Mouse (Mus musculus) cerebellum, postnatal 25 days (tissue): ENCODE measurements around the gene Phactr1.

Experiments
- DNase-seq, 2 experiments: peaks; one replicate each; pipeline ENCODE4 v3.0.0; 2021; ENCODE audit warnings: mixed read lengths in 2 of 2

Phactr1 gene

DNA sequence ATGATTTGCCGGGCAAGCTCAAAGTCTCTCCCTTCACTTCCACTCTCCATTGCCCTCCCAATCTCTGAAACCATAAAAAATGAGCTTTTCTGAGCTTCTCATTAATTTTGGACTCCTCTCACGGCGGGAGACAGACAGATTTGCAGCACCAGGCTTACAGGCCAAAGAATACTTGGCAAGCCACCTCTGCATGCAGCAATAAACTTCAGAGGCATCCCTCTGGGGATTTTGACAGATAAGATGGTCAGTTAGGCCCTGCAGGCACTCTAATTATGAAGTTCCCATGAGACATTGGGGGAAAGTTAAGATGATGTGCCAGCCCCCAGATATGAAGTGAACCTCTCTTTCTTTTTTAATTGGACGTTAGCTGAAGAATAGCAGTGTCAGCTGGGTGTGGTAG is 300.2 kb downstream of the Phactr1 start:
- peak; percentile 34 to 45 for DNase-seq

DNA sequence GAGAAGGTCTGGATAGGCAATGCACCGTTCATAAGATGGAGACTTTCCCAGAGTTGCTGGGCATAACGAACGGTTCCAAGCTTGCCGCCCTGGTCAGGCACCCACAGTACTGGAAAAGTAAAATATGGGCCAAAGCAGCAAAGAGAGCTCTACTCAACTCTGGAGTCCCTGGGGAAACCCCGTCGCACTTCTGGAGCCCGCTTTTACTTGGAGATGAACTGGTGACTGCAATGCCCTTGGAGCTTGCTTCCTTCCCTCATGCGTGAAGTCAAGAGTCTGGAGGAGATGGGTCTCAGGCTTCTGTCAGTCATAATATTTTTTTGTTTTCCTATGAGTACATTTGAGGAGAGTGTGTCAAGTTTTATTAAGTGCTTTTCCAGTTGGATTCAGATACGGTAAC is 302.2 kb downstream of the Phactr1 start:
- no peak for DNase-seq

DNA sequence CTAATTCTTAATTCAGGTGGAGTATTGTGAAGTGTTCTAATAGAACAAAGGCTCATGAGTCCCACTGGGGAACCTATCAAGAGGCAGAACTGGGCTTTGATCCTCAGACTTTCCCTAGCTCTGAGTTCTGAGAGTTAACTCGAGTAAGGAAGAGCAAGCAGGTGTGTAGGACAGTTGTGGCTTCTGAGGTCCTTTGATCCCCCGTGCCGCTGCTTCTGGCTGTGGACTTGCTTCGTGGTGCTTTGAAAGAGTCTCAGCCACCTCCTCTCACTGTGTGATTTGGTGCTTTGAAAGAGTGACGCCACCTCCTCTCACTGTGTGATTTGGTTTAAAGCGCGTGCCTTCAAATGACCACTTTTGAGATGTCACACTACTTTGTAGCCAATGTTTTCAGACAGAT is 305.4 kb downstream of the Phactr1 start:
- DNase-seq = no peak

DNA sequence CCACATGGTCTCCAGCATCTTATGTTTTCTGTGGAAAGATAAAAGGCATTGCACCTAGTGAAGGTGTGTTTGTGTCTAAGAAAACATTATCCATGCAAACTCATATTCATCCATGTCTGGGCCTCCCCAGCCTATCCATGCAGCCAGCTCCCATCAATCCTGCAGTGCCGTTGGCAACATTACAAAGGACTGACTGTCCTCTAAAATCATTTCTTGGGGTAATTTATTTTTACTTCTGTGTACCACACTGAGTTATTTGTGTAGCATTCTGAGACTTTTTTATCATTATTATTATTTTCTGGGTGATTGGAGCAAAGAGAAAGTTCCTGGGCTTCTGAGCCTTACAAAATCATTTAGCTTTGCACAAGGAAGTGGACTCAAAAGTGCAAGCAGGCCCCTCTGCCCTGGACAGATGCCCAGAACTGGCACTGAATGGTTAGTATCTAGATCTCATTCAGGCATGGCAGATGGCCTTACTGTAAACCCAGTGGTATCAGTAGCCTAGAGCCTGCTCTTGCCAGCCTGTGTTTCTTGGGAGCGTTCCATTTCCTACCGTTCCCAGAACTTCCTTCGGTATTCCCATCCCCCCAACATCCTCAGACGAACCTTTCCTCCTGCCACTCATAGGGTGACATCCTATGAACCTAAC is 307.6 kb downstream of the Phactr1 start:
- peak; percentile 89 to 95 for DNase-seq

DNA sequence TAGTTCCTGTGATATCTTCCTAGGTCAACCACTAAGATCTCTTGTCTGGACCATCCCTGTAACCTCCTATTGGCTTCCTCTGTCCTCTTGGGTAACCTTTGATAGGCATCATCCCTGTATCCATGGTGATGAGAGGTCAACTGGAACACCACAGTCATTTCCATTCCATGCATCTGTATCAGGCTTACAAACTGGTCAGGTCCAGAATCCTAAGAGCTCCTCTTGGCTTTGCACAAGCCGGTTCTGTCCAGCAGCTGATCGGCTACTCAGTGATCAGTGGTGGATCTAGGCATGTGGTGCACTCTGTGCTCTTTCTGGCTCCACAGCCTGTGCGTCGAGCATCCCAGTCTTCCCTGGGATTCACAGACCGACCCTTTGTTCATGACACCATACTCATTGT is 309.1 kb downstream of the Phactr1 start:
- no peak for DNase-seq

DNA sequence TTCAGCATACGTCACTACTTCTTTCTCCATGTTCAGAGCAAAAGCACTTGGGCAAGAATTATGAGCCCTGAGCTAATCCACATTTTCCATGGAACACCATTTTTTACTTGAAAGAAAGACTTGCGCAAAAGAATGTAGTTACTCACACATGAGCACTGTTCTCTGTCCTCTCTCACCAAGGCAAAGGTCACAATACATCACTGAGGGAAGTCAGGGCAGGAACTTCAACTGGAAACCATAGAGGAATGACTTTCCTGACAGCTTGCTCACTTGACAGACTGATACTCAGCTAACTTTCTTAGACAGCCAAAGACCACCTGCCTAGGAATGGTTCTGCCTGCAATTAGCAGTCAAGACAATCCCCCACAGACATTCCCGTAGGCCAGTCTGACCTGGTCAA is 309.6 kb downstream of the Phactr1 start:
- no peak for DNase-seq

DNA sequence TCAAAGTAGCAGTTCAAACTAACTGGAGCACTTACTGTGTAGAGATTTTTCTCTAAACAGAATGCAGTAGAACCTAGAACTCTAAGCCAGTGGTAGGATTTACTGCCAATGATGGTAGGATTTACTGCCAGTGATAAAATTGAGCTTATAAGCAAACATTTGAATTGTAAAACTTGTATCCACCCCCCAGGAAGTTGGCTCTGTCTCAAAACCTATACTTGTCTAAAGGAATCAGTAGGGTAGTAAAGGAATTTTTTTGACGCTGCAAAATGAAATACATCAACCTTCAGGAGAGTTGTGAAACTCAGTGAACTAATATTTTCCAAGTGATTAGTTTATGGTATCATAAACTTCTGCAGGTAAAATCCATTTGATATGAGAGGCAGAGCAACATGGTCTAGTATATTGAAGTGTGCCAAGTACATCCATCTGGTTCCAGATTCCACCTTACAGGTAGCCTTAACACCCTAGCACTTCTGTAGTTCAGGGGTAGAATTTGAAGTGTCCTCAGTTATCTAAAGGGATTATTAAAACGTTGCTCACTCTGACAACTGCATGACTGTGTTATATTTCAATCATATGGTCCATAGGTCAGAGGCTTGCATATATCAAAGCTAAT is 310.2 kb downstream of the Phactr1 start:
- DNase-seq = no peak

DNA sequence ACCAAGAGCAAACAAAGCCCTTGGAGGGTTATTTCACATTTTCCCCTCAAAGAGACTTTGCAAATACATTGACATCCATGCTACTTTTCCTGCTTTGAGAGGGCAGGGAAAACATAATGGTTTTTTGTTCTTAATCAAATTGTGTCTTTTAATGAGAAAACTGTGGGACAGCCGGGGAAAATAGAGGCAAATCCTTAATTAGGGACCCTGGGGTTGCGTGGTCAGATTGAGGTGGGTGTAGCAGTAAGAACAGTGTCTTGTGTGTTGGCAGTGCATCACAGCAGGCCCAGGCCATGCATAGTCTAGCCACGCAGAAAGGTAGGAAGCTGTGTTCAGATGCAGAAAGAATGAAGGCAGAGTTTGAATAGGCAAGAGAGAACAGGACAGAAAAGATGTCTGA is 310.7 kb downstream of the Phactr1 start:
- DNase-seq = no peak

DNA sequence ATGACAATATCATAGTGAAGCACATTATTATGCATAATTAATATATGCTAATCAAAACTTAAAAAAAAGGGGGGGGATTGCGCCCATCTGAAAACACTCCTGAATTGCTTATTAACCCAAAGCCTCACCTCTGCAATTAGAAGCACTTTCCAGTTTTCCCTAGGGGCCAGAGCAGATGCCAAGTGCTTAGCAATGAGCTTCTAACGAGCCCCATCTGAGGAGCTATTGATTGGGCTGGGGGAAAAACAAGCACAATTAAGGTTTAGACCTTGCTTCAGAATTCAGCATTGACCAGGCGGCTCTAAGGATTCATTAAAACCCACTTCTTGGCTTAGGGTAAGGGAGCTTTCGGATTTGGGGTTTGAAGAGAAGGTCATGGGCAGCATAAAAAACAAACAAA is 311.9 kb downstream of the Phactr1 start:
- no peak for DNase-seq

DNA sequence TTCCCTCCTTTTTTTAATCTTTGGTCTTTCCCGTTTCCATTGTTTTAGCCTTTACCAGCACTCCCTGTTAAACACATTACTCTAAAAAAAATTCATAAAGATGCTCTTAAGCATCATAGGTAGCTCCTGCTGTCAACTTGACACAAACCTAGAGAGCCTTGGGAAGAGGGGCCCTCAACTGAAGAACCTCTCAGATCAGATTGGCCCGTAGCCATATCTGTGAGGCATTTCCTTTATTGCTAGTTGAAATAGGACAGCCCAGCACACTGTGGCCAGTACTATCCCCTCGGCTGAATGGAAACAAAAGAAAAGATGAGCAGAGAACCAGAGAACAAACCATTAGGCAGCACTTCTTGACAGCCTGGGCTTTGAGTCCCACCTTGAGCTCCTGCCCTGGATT is 313.9 kb downstream of the Phactr1 start:
- no peak for DNase-seq

DNA sequence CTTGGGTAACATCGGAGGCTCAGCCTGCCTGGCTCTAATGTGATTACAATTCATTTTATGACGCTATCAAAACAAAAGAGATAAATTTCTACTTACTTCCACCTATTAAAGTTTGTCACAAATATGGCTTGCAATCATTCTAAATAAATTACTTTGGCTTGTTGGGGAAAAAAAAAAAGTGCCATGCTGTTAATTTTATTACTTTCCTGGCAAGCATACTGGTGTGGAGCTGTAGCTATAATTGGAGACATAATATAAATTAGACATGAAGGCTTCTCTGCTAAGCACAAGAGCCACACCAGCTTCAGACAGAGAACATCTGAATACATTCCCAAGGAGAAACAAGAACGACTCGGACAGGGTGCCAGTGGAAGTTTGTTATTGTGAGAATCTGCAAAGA is 315.8 kb downstream of the Phactr1 start:
- no peak for DNase-seq

DNA sequence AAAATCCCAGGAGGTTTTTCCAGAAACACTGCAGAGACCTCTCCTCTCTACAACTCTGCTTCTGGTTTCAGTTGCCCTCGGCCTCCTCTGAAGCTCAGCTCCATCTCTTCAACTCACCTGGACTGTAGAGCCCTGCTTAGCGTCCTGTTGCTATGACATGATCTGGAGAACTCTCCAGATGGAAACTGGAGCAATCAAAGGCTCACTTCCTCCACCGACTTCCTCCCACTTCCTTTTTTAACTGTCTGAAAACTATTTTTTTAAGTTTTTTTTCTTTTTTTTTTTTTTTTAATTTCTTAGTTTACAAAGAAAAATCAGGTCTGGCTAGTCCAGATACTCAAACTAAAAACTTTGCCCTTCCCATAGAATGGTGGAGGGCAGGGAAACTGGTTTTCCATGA is 318.9 kb downstream of the Phactr1 start:
- DNase-seq = no peak

DNA sequence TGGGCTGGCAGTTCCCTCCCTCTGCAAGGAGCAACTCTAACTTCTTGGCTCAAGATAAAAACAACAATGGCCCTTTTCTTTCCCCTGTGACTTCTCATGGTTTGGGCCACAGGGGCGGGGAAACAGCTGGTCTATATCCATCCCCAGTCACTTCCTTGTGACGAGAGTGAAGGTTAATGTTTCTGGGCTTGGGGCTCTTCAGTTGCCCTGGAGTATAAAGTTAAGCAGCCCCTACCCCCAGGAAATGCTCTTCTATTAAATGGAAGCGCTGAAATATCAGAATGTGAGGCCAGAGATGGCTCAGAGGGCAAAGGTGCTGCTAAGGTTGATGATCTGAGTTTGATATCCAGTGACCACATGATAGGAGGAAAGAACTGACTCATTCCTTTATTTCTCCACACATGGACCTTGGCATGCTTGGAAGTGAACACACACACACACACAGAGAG is 324.7 kb downstream of the Phactr1 start:
- DNase-seq = no peak

DNA sequence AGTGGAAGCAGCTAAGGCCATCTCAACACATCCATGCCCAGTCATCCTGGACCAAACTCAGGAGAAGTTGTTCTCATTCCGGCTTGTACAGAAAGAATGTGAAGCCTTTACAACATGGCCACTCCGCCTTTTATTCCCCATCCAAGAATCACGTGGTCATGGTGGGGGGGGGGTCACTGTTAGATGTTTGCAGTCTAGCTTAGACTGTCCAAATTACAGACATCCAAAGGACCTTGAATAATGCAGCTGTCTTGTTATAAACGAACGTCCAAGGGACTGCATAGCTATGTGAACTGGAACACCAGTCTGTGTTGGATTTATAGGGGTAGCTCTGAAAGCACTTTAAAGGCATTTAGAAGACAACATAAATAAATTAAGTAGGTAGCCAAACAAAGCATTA is 328.0 kb downstream of the Phactr1 start:
- no peak for DNase-seq

DNA sequence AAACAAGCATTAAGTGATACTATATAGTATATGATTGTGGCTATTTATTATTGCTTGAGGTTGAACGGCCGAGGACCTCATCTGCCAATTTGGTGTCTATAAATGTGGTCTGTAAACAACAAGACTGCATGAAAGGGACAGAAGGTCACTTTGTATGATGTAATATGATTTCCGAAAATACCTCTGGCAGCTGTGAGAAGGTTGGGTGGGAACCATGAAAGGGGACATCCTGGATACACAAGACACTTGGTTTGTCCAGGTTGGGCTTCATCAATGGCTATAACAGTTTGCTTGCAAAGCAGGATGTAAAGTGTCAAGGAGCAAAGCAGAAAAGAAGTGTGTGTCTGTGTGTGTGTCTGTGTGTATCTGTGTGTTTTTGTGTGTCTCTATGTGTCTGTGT is 329.2 kb downstream of the Phactr1 start:
- DNase-seq = no peak

DNA sequence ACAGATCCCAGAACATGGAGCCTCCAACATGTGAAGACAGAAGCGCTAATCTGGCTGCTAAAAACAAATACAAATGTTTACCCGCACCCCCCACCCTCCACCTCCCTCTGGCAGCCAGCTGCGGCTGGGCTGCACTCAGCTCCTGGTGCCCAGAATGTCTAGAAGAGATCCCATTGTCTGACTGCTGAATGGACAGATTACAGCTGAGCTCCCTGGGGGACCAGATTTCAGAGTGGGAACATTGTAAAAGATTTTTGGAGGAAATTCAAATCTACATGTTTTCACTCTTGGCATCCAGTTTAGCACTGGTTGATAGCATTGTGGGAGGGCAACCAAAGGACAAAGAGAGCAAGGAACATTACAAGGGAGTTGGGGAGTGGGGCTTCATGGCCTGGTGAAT is 331.1 kb downstream of the Phactr1 start:
- no peak for DNase-seq

DNA sequence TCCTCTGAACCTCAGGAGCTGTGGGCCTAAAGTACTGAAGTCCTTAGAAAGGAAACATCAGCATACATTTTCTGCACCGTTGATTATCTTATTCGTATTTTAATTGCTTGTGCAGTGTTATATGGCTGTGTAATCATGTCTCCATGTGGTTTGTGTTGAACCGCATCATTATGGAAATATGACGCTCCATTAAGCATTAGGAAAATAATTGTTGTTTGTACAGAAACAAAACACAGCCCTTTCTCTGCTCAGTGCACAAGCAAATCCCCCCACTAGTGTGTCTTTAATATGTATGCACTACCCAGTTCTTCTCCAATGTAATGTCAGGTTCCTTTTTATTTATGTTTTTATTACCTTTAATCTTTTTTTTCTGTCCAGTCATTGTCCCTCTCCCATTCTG is 333.6 kb downstream of the Phactr1 start:
- no peak for DNase-seq

DNA sequence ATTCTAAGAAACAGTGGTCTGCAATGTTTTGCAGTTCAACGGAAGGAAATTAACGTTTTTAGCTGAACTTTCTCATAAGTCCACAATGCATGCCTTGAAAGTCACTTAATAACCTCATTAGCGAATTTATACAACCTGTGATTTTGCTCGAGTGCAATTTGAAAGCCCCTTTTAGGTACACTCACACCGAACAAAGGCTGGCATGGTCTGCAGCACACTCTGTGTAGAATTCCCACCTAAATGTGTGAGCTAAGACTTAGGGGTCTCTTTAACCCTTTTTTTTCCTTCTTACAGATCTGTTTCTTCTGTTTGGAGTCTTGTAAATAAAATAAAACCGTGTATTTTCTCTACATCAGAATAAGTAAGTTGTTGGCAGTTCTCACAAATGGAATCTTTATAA is 335.3 kb downstream of the Phactr1 start:
- DNase-seq = no peak

DNA sequence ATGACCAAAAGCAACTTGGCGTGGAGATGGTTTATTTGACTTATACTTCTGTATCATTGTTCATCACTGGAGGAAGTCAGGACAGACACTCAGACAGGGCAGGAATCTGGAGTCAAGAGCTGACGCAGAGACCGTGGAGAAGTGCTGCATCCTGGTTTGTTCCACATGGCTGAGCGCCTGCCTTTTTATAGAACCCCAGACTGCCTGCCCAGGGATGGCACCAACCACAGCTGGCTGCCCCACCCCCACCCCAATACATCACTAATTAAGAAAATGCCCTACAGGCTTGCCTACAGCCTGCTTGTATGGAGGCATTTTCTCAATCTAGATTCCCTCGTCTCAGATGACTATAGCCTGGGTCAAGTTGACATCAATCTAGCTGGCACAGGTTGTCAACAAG is 338.4 kb downstream of the Phactr1 start:
- no peak for DNase-seq

DNA sequence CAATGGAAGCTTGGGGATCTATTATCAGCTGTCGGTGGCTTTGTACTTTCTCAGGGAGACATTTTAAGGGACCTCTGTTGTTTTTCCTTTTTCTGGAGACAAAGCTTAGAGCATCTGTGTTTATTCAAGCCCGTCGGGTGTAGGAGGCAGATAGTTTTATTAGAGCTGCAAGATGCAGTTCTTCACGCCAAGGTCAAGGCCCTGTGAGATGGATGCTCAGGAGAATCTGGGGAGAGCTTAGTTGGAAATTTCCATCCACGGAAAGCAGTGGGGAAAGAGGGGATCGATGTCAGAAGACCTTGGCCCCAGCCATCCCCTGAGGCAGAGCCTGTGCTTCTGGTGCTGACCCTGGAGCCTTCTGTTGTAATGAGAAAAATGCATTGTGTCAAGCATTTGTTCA is 340.6 kb downstream of the Phactr1 start:
- DNase-seq = no peak

DNA sequence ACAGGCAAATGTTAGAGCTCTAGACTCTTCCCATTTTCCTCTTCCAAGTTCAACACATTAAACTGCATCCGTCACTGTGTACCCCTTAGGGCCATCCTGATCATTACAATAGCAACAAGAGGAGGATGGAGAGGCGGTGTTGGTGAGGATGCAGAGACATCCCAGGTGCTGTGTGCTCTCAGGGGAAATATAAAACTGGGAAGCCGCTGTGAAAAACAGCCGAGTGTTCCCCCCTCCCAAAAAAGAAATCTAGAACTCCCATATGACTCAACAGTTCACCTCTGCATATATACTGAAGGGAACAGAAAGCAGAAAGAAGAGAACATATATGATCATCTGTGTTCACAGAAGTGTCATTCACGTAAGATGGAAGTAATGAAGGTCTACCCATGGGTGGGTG is 342.6 kb downstream of the Phactr1 start:
- no peak for DNase-seq

DNA sequence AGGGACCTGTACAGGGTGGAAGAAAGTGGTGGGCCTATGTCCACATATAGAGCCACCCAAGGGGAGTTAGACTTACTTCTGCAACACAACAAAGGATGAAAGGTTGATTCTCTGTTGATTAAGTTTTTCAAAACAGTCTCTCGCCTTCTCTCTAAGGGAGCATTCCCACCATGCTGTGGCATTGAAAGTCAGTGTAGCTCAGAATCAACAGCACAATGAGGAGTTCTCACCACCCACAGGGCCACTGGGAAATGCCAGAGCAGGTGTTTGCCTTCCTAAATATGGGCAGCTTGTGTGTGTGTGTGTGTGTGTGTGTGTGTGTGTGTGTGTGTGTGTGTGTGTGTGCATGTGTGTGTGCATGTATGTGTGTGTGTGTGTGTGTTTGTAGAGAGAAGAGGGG is 347.1 kb downstream of the Phactr1 start:
- DNase-seq = no peak

DNA sequence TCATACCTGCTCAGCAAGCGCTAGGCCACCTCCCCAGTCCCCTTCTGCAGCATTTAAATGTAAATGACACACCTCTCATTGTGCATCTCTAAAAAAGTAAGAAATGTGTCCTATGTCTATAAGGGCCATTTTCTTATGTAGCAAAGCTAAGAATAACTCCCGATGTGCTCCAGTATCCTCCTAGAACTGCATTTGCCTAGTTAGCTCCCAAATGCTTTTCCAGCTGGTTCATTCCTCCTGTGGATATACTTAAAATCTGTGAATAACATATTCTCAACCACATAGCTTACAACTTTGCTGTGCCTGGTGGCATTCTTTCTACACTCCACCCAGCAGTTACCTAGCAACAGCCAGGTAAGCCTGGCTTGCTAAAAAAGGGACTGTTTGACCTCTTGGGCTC is 349.8 kb downstream of the Phactr1 start:
- DNase-seq = no peak

DNA sequence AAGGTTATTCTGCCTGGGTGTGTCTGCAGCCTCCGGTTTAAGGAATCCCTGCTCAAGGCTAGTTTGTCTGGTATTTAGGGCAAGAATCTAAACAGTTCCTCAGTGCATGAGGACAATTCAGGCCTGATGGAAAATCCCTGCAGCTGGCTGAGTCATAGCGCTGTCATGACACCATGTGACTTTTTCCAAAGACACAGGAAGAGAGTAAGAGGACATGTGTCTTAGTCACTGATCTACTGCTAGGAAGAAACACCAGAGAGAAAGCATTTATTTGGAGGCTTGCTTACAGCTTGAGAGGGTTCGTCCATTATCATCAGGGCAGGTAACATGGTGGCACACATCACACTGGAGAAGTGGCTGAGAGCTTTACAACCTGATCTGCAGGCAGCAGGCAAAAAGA is 352.0 kb downstream of the Phactr1 start:
- no peak for DNase-seq

DNA sequence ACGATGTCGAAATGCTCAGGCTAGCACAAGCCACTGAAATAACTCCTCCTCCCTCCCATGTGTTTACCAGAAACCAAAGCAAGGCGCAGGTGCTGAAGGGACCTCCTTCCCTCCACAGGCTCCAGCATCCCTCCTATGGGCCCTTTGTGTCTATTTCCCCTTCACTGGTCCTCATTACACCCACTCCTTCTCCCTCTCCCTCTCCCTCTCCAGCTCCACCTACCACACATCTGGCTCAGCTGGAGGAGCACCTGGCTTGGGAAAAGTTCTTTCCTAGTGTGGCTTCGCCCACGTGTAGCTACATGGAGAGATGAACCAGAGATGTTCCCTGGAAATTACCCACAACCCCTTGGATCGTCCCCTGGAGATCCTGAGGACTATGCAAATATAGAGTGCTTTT is 356.1 kb downstream of the Phactr1 start:
- DNase-seq = no peak
